ENCODE assay signal across 15 mouse cellular contexts in genomic region chr2:93964494-93965160, GRCm38 (mm10). TPM values are rescaled to one million over a fixed set of nuclear protein-coding genes. Genes with fewer than 3 reads are reported as not detected.
DNase-seq lines count a peak whose midpoint lies in the region; ATAC-seq lines count a peak whose summit lies in the region.
"Had no signal": no experiment of that assay in that cellular context is flagged by ENCODE, and none has a peak within 500 bp of the region (broad histone marks: within the 10 kb centered on the region; RNA-seq: fewer than 3 reads in every experiment).

No protein-coding gene starts in this region.

- no peaks in the 10 kb centered on the region for H3K4me1 ChIP-seq in hindbrain, embryonic 11.5 days (replicated peaks; ENCODE audit: control insufficient read depth, insufficient read depth, low read length)
- peaks cover 7% of the 10 kb centered on the region for H3K4me1 ChIP-seq in hindbrain, embryonic 10.5 days (replicated peaks)
- H3K4me1 ChIP-seq in forebrain, embryonic 10.5 days: peaks cover 12% of the 10 kb centered on the region
- peaks cover 8% of the 10 kb centered on the region; the same call in 1 of the 2 replicates for H3K4me1 ChIP-seq in lung, embryonic 15.5 days
- H3K4me1 ChIP-seq: heart, embryonic 12.5 days; kidney, embryonic 15.5 days had no signal

- intact Hi-C loops in gastrocnemius, postnatal 14 days (cut with DNase I; ENCODE audit: low total_unique reads): no loop called here

- H3K9ac ChIP-seq in hindbrain, embryonic 11.5 days (ENCODE audit: low read depth, low read length): no peak overlapping the region
- no peak overlapping the region for H3K9ac ChIP-seq in lung, embryonic 15.5 days
- H3K9ac ChIP-seq: embryonic facial prominence, embryonic 12.5 days; heart, embryonic 12.5 days; kidney, embryonic 15.5 days; liver, embryonic 14.5 days had no signal

- no peaks in the 10 kb centered on the region for H3K36me3 ChIP-seq in hindbrain, embryonic 11.5 days (ENCODE audit: control insufficient read depth, insufficient read depth, low read length)
- H3K36me3 ChIP-seq in hindbrain, embryonic 10.5 days: no peaks in the 10 kb centered on the region
- H3K36me3 ChIP-seq in forebrain, embryonic 10.5 days (replicated peaks): no peaks in the 10 kb centered on the region
- no peaks in the 10 kb centered on the region for H3K36me3 ChIP-seq in lung, embryonic 15.5 days
- H3K36me3 ChIP-seq: embryonic facial prominence, embryonic 12.5 days; heart, embryonic 12.5 days; kidney, embryonic 15.5 days had no signal

- WGBS in hindbrain, embryonic 11.5 days: 62% methylated on average over 7 of the region's 7 CpGs
- 65% methylated on average over 7 of the region's 7 CpGs for WGBS in hindbrain, embryonic 10.5 days
- WGBS in forebrain, embryonic 10.5 days: 68% methylated on average over 7 of the region's 7 CpGs
- WGBS in lung, embryonic 15.5 days: 36% methylated on average over 7 of the region's 7 CpGs

- no peak overlapping the region for H3K4me2 ChIP-seq in hindbrain, embryonic 11.5 days (replicated peaks; ENCODE audit: low read depth, low read length)
- H3K4me2 ChIP-seq in lung, embryonic 15.5 days: no peak overlapping the region
- H3K4me2 ChIP-seq: embryonic facial prominence, embryonic 12.5 days; heart, embryonic 12.5 days; kidney, embryonic 15.5 days had no signal

- no peak overlapping the region for H3K27ac ChIP-seq in hindbrain, embryonic 11.5 days (ENCODE audit: low read depth, low read length)
- H3K27ac ChIP-seq in hindbrain, embryonic 10.5 days: no peak overlapping the region
- peak overlapping the region; percentile 30; the same call in 1 of the 2 replicates for H3K27ac ChIP-seq in forebrain, embryonic 10.5 days
- no peak overlapping the region for H3K27ac ChIP-seq in lung, embryonic 15.5 days
- H3K27ac ChIP-seq: embryonic facial prominence, embryonic 12.5 days; kidney, embryonic 15.5 days; liver, embryonic 14.5 days had no signal

- no peaks in the 10 kb centered on the region for H3K27me3 ChIP-seq in hindbrain, embryonic 11.5 days (ENCODE audit: control insufficient read depth, insufficient read depth, low read length)
- peaks cover 9% of the 10 kb centered on the region; the same call in 1 of the 2 replicates for H3K27me3 ChIP-seq in hindbrain, embryonic 10.5 days (ENCODE audit: insufficient read depth, poor library complexity, severe bottlenecking)
- 0 out of 2 replicates have a peak, but pooled peaks cover 2% of the 10 kb centered on the region for H3K27me3 ChIP-seq in forebrain, embryonic 10.5 days (ENCODE audit: poor library complexity, severe bottlenecking)
- H3K27me3 ChIP-seq in lung, embryonic 15.5 days: no peaks in the 10 kb centered on the region
- H3K27me3 ChIP-seq: CH12.LX had no signal

- ATAC-seq in hindbrain, embryonic 11.5 days (ENCODE audit: low FRiP score): peak; percentile 22
- peak; percentile 40; the same call in 1 of the 2 replicates for ATAC-seq in lung, embryonic 15.5 days (ENCODE audit: borderline replicate concordance, extremely low read depth, low FRiP score, low TSS enrichment)

- no peak for DNase-seq in hindbrain, embryonic 11.5 days (ENCODE audit: low spot score)
- no peak for DNase-seq in hindbrain, embryonic 10.5 days (ENCODE audit: low spot score)
- DNase-seq in MN1 (ENCODE audit: low spot score): peak; percentile 58
- DNase-seq in forebrain, embryonic 10.5 days (ENCODE audit: extremely low spot score, low spot score): no peak
- DNase-seq in T-cell, adult 2 months (ENCODE audit: low spot score): no peak
- DNase-seq in gastrocnemius, postnatal 14 days: no peak
- DNase-seq in Muller cell, postnatal 12 days (ENCODE audit: inconsistent ontology term): no peak
- DNase-seq: thymus, adult 2 months had no signal

- no peak overlapping the region for H3K4me3 ChIP-seq in hindbrain, embryonic 11.5 days (ENCODE audit: low read depth, low read length)
- H3K4me3 ChIP-seq in hindbrain, embryonic 10.5 days: no peak overlapping the region
- H3K4me3 ChIP-seq in forebrain, embryonic 10.5 days: no peak overlapping the region
- H3K4me3 ChIP-seq in lung, embryonic 15.5 days: no peak overlapping the region
- H3K4me3 ChIP-seq: embryonic facial prominence, embryonic 12.5 days; heart, embryonic 12.5 days; kidney, embryonic 15.5 days had no signal

- H3K9me3 ChIP-seq in hindbrain, embryonic 11.5 days (ENCODE audit: control insufficient read depth, low read length): no peaks in the 10 kb centered on the region
- no peaks in the 10 kb centered on the region for H3K9me3 ChIP-seq in hindbrain, embryonic 10.5 days
- no peaks in the 10 kb centered on the region for H3K9me3 ChIP-seq in forebrain, embryonic 10.5 days
- H3K9me3 ChIP-seq in lung, embryonic 15.5 days: no peaks in the 10 kb centered on the region
- H3K9me3 ChIP-seq: embryonic facial prominence, embryonic 12.5 days; heart, embryonic 12.5 days; kidney, embryonic 15.5 days had no signal

RNA-seq across cellular contexts. Expression of gene Gm13889, which starts 7.6 kb away (rescaled TPM):
- polyA plus RNA-seq in hindbrain, embryonic 11.5 days (2014; fragmentation: Nextera tagmentation; extraction: Ambion mirVana): 3.3 and 5.7 TPM in 2 replicates
- 3.0 and 4.0 TPM in 2 replicates for polyA plus RNA-seq in hindbrain, embryonic 10.5 days (2016; fragmentation: Nextera tagmentation; extraction: Ambion mirVana)
- polyA plus RNA-seq in forebrain, embryonic 10.5 days (2016; fragmentation: Nextera tagmentation; extraction: Ambion mirVana): 1.5 and 1.6 TPM in 2 replicates
- 32.1 and 32.4 TPM in 2 replicates for polyA plus RNA-seq in lung, embryonic 15.5 days (2015; fragmentation: Nextera tagmentation; extraction: Ambion mirVana)
- 10 to 100 TPM in 1 of 2 experiments, 1 to 10 TPM in 1; 9.5 to 15.6 TPM for total RNA-seq in gastrocnemius, postnatal 14 days (2021)
- total RNA-seq: CH12.LX; neutrophil, adult 5-6 weeks had no signal

RNA-seq across cellular contexts. Expression of gene Gm27027, which starts 31.5 kb away (rescaled TPM):
- polyA plus RNA-seq in hindbrain, embryonic 11.5 days (2014; fragmentation: Nextera tagmentation; extraction: Ambion mirVana): not detected in 2 replicates
- not detected in 2 replicates for polyA plus RNA-seq in hindbrain, embryonic 10.5 days (2016; fragmentation: Nextera tagmentation; extraction: Ambion mirVana)
- polyA plus RNA-seq in forebrain, embryonic 10.5 days (2016; fragmentation: Nextera tagmentation; extraction: Ambion mirVana): not detected in 2 replicates
- polyA plus RNA-seq in lung, embryonic 15.5 days (2015; fragmentation: Nextera tagmentation; extraction: Ambion mirVana): not detected in 2 replicates
- total RNA-seq in gastrocnemius, postnatal 14 days (2021): under 1 TPM in 1 of 2 experiments, not detected in 1; 0.86 TPM
- total RNA-seq: CH12.LX; neutrophil, adult 5-6 weeks had no signal
- polyA plus RNA-seq: embryonic facial prominence, embryonic 12.5 days; heart, embryonic 12.5 days; kidney, embryonic 15.5 days; liver, embryonic 14.5 days; thymus, adult 2 months had no signal

RNA-seq across cellular contexts. Expression of gene Alkbh3, which starts 46.0 kb away (rescaled TPM):
- polyA plus RNA-seq in hindbrain, embryonic 11.5 days (2014; fragmentation: Nextera tagmentation; extraction: Ambion mirVana): 51.9 and 53.4 TPM in 2 replicates
- 57.5 and 58.7 TPM in 2 replicates for polyA plus RNA-seq in hindbrain, embryonic 10.5 days (2016; fragmentation: Nextera tagmentation; extraction: Ambion mirVana)
- polyA plus RNA-seq in forebrain, embryonic 10.5 days (2016; fragmentation: Nextera tagmentation; extraction: Ambion mirVana): 48.8 and 49.5 TPM in 2 replicates
- 68.4 and 73.0 TPM in 2 replicates for polyA plus RNA-seq in lung, embryonic 15.5 days (2015; fragmentation: Nextera tagmentation; extraction: Ambion mirVana)
- total RNA-seq in gastrocnemius, postnatal 14 days (2021): 10 to 100 TPM; 48.9 to 54.0 TPM
